ENCODE assay signal across 9 mouse cellular contexts in genomic region chr16:33698277-33698790, GRCm38 (mm10). TPM values are rescaled to one million over a fixed set of nuclear protein-coding genes. Genes with fewer than 3 reads are reported as not detected.
DNase-seq lines count a peak whose midpoint lies in the region; ATAC-seq lines count a peak whose summit lies in the region.
"Had no signal": no experiment of that assay in that cellular context is flagged by ENCODE, and none has a peak within 500 bp of the region (broad histone marks: within the 10 kb centered on the region; RNA-seq: fewer than 3 reads in every experiment).

No protein-coding gene starts in this region.

- peak overlapping the region; percentile 72 for H3K27ac ChIP-seq in lung, embryonic 15.5 days
- H3K27ac ChIP-seq in hindbrain, embryonic 13.5 days = peak overlapping the region; percentile 49

- peaks cover 31% of the 10 kb centered on the region for H3K4me1 ChIP-seq in lung, embryonic 15.5 days
- H3K4me1 ChIP-seq in hindbrain, embryonic 13.5 days (replicated peaks) = peaks cover 48% of the 10 kb centered on the region

- H3K27me3 ChIP-seq in lung, embryonic 15.5 days = no peaks in the 10 kb centered on the region
- H3K27me3 ChIP-seq in hindbrain, embryonic 13.5 days = no peaks in the 10 kb centered on the region

- no peak overlapping the region for H3K9ac ChIP-seq in lung, embryonic 15.5 days
- H3K9ac ChIP-seq in hindbrain, embryonic 13.5 days = no peak overlapping the region

- H3K4me3 ChIP-seq in lung, embryonic 15.5 days = no peak overlapping the region
- no peak overlapping the region for H3K4me3 ChIP-seq in hindbrain, embryonic 13.5 days

- H3K4me2 ChIP-seq in lung, embryonic 15.5 days = no peak overlapping the region; the same call in 1 of the 2 replicates
- H3K4me2 ChIP-seq in hindbrain, embryonic 13.5 days = no peak overlapping the region

- no peaks in the 10 kb centered on the region for H3K9me3 ChIP-seq in lung, embryonic 15.5 days
- H3K9me3 ChIP-seq in hindbrain, embryonic 13.5 days = no peaks in the 10 kb centered on the region

- no peaks in the 10 kb centered on the region for H3K36me3 ChIP-seq in lung, embryonic 15.5 days
- no peaks in the 10 kb centered on the region for H3K36me3 ChIP-seq in hindbrain, embryonic 13.5 days

- intact Hi-C loops in gastrocnemius, postnatal 36 days (cut with DNase I) = no loop called here

- 30% methylated on average over 12 of the region's 12 CpGs for WGBS in lung, embryonic 15.5 days
- 74% methylated on average over 12 of the region's 12 CpGs for WGBS in hindbrain, embryonic 13.5 days

- peak; percentile 32 for DNase-seq in gastrocnemius, adult 18-20 months (ENCODE audit: low spot score)
- DNase-seq in gastrocnemius, postnatal 36 days = no peak
- no peak for DNase-seq in lung, postnatal 10 days
- no peak for DNase-seq in urinary bladder, postnatal 10 days (ENCODE audit: low spot score)
- DNase-seq in spleen, adult 18-20 months = no peak
- DNase-seq: gastrocnemius, postnatal 14 days had no signal

- ATAC-seq in lung, embryonic 15.5 days (ENCODE audit: borderline replicate concordance, extremely low read depth, low FRiP score, low TSS enrichment) = no peak
- ATAC-seq in hindbrain, embryonic 13.5 days (ENCODE audit: low FRiP score) = no peak
- peak; percentile 21; the same call in 1 of the 2 replicates for ATAC-seq in neutrophil, adult 5-6 weeks (ENCODE audit: extremely low read depth, insufficient number of reproducible peaks, low FRiP score, poor library complexity, severe bottlenecking)

RNA-seq across cellular contexts. Expression of gene Heg1, which starts 14.2 kb away (rescaled TPM):
- 10 to 100 TPM; 20.8 to 34.1 TPM for total RNA-seq in gastrocnemius, adult 18-20 months (2021)
- total RNA-seq in gastrocnemius, postnatal 36 days (2021) = 10 to 100 TPM; 30.6 to 38.6 TPM
- 21.1 and 25.2 TPM in 2 replicates for polyA plus RNA-seq in lung, embryonic 15.5 days (2015; fragmentation: Nextera tagmentation; extraction: Ambion mirVana)
- 10.2 and 10.6 TPM in 2 replicates for polyA plus RNA-seq in hindbrain, embryonic 13.5 days (2015; fragmentation: Nextera tagmentation; extraction: Ambion mirVana)
- total RNA-seq in neutrophil, adult 5-6 weeks (2017) = 38.1 and 42.1 TPM in 2 replicates
